ENCODE assay signal across 9 mouse cellular contexts in genomic region chr1:154204652-154205573, GRCm38 (mm10). TPM values are rescaled to one million over a fixed set of nuclear protein-coding genes. Genes with fewer than 3 reads are reported as not detected.
DNase-seq lines count a peak whose midpoint lies in the region; ATAC-seq and TF ChIP-seq lines count a peak whose summit lies in the region.
"Had no signal": no experiment of that assay in that cellular context is flagged by ENCODE, and none has a peak within 500 bp of the region (broad histone marks: within the 10 kb centered on the region; RNA-seq: fewer than 3 reads in every experiment).

No protein-coding gene starts in this region.

- peaks cover 37% of the 10 kb centered on the region for H3K27me3 ChIP-seq in kidney, embryonic 16.5 days (ENCODE audit: insufficient read depth, low read length)
- H3K27me3 ChIP-seq in forebrain, postnatal 0 days (ENCODE audit: insufficient read depth, low read length) = peaks cover 16% of the 10 kb centered on the region
- peaks cover 29% of the 10 kb centered on the region for H3K27me3 ChIP-seq in limb, embryonic 14.5 days (ENCODE audit: control insufficient read depth, insufficient read depth, low read length)

- no peak overlapping the region for H3K27ac ChIP-seq in kidney, embryonic 16.5 days (ENCODE audit: low read length)
- H3K27ac ChIP-seq in forebrain, postnatal 0 days (ENCODE audit: low read depth, low read length) = no peak overlapping the region
- H3K27ac ChIP-seq in limb, embryonic 14.5 days (replicated peaks; ENCODE audit: low read depth, low read length) = no peak overlapping the region

- TF ChIP-seq CTCF in forebrain, postnatal 0 days (IDR thresholded peaks at IDR 0.05; ENCODE audit: low read depth) = peak; percentile 34; the same call in 1 of the 2 replicates

- 0 out of 2 replicates have a peak, but pooled peaks have one; percentile 49 for ATAC-seq in kidney, embryonic 16.5 days (ENCODE audit: low FRiP score, low TSS enrichment)
- peak; percentile 65 for ATAC-seq in forebrain, postnatal 0 days
- ATAC-seq in limb, embryonic 14.5 days (ENCODE audit: low FRiP score, low read depth) = no peak
- ATAC-seq in inflammation-experienced regulatory T-cells, adult 6 months = no peak

- TF ChIP-seq POLR2A in limb, embryonic 14.5 days (IDR thresholded peaks at IDR 0.05; ENCODE audit: borderline replicate concordance, extremely low read depth, insufficient read depth, insufficient read length) = no peak

- H3K9me3 ChIP-seq in kidney, embryonic 16.5 days (ENCODE audit: low read length) = no peaks in the 10 kb centered on the region
- H3K9me3 ChIP-seq in forebrain, postnatal 0 days (ENCODE audit: low read length) = no peaks in the 10 kb centered on the region
- no peaks in the 10 kb centered on the region for H3K9me3 ChIP-seq in limb, embryonic 14.5 days (ENCODE audit: control insufficient read depth, low read length)

- peak overlapping the region; percentile 44 for H3K9ac ChIP-seq in kidney, embryonic 16.5 days (replicated peaks; ENCODE audit: low read length)
- peak overlapping the region; percentile 60 for H3K9ac ChIP-seq in forebrain, postnatal 0 days
- no peak overlapping the region for H3K9ac ChIP-seq in limb, embryonic 14.5 days (ENCODE audit: low read depth, low read length, severe bottlenecking)

- peaks cover 12% of the 10 kb centered on the region for H3K4me1 ChIP-seq in kidney, embryonic 16.5 days (ENCODE audit: insufficient read depth, low read length)
- 0 out of 2 replicates have a peak, but pooled peaks cover 8% of the 10 kb centered on the region for H3K4me1 ChIP-seq in forebrain, postnatal 0 days (ENCODE audit: insufficient read depth)
- peaks cover 18% of the 10 kb centered on the region; the same call in 1 of the 2 replicates for H3K4me1 ChIP-seq in limb, embryonic 14.5 days (ENCODE audit: control insufficient read depth, insufficient read depth, low read length)

- H3K36me3 ChIP-seq in kidney, embryonic 16.5 days (ENCODE audit: insufficient read depth, low read length) = no peaks in the 10 kb centered on the region
- H3K36me3 ChIP-seq in forebrain, postnatal 0 days (ENCODE audit: insufficient read depth) = no peaks in the 10 kb centered on the region
- no peaks in the 10 kb centered on the region; the same call in 1 of the 2 replicates for H3K36me3 ChIP-seq in limb, embryonic 14.5 days (ENCODE audit: control insufficient read depth, insufficient read depth, low read length)

- H3K4me2 ChIP-seq in kidney, embryonic 16.5 days (replicated peaks; ENCODE audit: low read depth, low read length) = peak overlapping the region; percentile 72
- H3K4me2 ChIP-seq in forebrain, postnatal 0 days (ENCODE audit: low read depth) = peak overlapping the region; percentile 86
- peak overlapping the region; percentile 49 for H3K4me2 ChIP-seq in limb, embryonic 14.5 days (replicated peaks; ENCODE audit: low read depth, low read length, severe bottlenecking)

- WGBS in kidney, embryonic 16.5 days = 11% methylated on average over 66 of the region's 66 CpGs
- WGBS in forebrain, postnatal 0 days = 9% methylated on average over 66 of the region's 66 CpGs
- WGBS in limb, embryonic 14.5 days = 13% methylated on average over 59 of the region's 66 CpGs

- no peak for DNase-seq in kidney, adult 18-20 months
- DNase-seq in brain, adult 2 months (ENCODE audit: low read depth, low spot score) = peak; percentile 35
- peak; percentile 57 for DNase-seq in forebrain, postnatal 0 days
- no peak for DNase-seq in limb, embryonic 14.5 days (ENCODE audit: low spot score)
- DNase-seq in right cerebral cortex, postnatal 4 days = peak; percentile 46
- DNase-seq in thymus, postnatal 25 days = no peak

- H3K4me3 ChIP-seq in kidney, embryonic 16.5 days (ENCODE audit: low read length) = peak overlapping the region; percentile 44
- peak overlapping the region; percentile 40 for H3K4me3 ChIP-seq in forebrain, postnatal 0 days (ENCODE audit: low read depth, low read length)
- peak overlapping the region; percentile 26 for H3K4me3 ChIP-seq in limb, embryonic 14.5 days (replicated peaks; ENCODE audit: low read length)

RNA-seq across cellular contexts. Expression of gene Zfp648, which starts 3.9 kb away (rescaled TPM):
- polyA plus RNA-seq in kidney, embryonic 16.5 days (2015; fragmentation: Nextera tagmentation; extraction: Ambion mirVana) = 0.30 and 0.51 TPM in 2 replicates
- total RNA-seq in forebrain, postnatal 0 days (2014; rRNA removed) = 0.15 and 0.19 TPM in 2 replicates
- polyA plus RNA-seq in forebrain, postnatal 0 days (2015; fragmentation: Nextera tagmentation; extraction: Ambion mirVana) = 0.74 and 0.93 TPM in 2 replicates
- 5.9 and 8.6 TPM in 2 replicates for polyA plus RNA-seq in limb, embryonic 14.5 days (2012; rRNA removed)
- polyA plus RNA-seq in limb, embryonic 14.5 days (2014; fragmentation: Nextera tagmentation; extraction: Ambion mirVana) = 1.1 and 1.2 TPM in 2 replicates
- polyA plus RNA-seq in inflammation-experienced regulatory T-cells, adult 6 months (2017; shearing (Covaris generic)) = not detected
- total RNA-seq: liver, adult 2 months had no signal
- polyA plus RNA-seq: liver, adult 2 months had no signal

Comparison
In these comparisons a context has a peak if more than half of its experiments do, and no peak if none do; other contexts are left out.
1. ATAC-seq: peak in kidney, embryonic 16.5 days (single experiment) and forebrain, postnatal 0 days (single experiment); none in limb, embryonic 14.5 days (single experiment) and inflammation-experienced regulatory T-cells, adult 6 months (single experiment).
2. DNase-seq: peak in brain, adult 2 months (single experiment), forebrain, postnatal 0 days (single experiment) and right cerebral cortex, postnatal 4 days (single experiment); none in kidney, adult 18-20 months (single experiment), limb, embryonic 14.5 days (single experiment) and thymus, postnatal 25 days (single experiment).
3. Peak in every context shown above with its lines, with median percentiles within 50 percentile points of each other: H3K4me2 ChIP-seq and H3K4me3 ChIP-seq.